Mouse (Mus musculus) embryo, embryonic 11 days (tissue): ENCODE results near the gene Tdrd12.
"Not testable (repeated sequence)": the region's sequence is repeated elsewhere in the genome, so short reads cannot be mapped to it uniquely, and the experiment has no call there.

ENCODE experiments used
- DNase-seq: peaks from one replicate; pipeline ENCODE4 v3.0.0-alpha.2; 2015

Gene Tdrd12

DNA sequence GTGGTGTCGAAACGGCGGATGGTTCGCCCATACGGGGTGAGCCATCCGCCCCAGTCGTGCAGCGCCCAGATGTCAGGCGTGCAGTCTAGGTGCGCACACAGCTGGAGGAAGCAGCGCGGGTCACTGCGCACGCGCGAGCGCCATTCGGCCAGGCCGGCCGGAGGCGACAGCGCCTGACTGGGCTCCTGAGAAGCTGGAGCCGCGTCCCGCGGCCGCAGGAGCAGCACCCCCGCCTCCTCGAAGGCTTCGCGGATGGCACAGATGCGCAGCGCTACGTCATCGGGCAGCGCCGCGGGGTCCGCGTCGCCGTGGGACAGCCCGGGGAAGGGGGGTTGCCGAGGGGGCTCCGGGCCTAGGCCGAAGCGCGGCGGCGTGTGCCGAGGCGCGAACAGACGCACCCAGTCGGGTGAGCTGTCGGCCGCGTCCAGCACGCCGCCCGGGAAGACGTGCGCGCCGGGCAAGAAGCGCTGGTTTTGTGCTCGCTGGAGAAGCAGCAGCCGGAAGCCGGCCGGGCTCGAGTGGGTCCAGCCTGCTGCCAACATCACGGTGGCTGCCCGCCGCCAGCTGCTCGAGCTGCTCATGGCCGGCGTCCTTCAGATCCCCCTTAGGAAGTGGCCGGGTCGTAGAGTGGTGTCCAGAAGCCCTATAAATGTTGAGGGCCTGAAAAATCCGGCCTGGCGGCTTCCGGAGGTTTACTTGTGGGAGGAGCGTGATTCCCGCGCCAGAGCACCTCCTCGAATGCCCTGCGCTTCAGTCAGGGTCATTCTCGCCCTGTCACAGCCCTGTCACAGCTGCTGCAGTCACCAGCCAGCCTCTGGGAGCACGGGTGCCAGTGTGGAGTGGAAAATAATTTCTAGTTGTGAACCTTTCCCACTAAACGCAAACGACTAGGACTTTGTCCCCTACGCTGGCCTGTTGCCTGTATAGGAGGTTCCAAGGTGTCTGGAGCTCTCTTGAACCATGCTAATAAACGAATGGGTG lies 18.0 kb upstream of the Tdrd12 start:
- peak; percentile 97 for DNase-seq

DNA sequence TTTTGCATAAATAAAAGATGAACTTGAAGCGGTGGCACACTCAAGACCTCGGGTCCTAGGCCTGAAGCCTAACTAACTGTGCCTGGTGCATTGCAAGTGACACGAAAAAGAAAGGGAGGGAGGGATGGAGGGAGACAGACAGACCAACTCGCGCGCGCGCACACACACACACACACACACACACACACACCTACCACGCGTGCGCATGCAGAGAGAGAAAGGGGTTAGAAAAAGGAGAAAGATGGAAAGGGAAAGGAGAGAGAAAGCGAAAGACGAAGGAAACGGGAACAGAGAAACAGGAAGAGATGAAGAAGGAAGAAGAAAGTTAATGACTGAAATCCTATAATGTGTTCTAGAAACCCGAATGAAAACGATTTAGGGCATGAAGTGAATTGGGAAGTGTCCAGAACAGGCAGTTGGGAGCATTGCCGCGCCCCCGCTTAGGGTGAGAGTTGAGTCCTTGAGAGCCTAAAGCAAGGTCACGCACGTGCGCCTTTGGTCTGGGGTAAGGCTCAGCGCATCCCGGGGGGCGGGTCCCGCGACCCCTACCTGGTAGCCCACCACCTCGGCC lies 17.1 kb upstream of the Tdrd12 start:
- DNase-seq = peak; percentile 56

DNA sequence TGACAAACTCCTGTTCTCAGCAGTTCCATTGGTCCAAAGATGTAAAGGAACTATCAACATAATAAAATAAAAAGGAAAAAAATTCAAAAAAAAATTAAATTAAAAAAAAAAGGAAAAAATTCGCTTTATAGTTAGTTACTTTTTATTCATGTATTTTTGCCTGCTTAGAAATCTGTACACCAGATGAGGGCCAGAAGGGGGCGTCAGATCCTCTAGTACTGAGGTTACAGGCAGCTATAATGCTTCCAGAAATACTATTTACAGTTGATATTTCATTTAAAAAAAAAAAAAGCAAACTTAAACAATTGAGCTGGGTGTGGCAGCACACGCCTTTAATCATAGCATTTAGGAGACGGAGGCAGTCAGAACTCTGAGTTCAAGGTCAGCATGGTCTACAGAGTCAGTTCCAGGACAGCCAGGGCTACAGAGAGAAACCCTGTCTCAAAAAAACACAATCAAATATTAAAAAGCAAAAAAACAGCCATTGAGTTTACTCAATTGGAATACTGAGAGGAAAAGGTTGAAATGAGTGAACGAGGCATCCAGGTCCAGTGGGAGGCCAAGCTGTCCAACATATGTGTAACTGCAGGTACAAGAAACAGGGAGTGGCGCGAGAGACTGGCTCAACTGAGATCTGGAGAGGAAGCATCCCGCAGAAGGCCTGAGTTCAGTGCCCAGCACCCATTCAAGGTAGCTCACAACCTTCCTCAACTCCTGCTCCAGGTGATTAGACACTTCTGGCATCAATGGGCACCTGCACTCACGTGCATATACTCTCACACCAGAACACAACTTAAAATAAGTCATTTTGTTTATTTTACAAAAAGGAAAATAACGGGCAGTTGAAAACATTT lies 16.4 kb upstream of the Tdrd12 start:
- peak; percentile 49 for DNase-seq

DNA sequence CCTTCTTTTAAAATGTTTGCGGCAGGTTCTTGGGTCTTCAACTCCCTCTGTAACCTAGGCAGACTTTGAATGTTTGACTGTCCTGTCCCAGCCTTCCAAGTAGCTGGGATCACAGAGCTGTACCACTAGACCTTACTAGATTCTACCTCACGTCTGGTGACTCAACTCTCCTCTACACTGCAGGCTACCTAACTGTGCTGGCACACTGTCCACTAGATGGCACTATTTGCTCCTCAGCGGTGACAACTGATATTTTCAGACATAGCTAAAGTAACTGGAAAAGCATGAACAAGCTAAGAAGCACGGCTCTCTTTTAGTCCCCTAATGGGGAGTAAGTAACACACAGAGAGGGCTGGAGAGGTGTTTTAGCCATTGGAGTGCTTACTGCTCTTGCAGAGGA lies 8.3 kb upstream of the Tdrd12 start:
- DNase-seq = peak; percentile 78

GRCm38 (mm10) chr7:35535750-35536512 lies 1.6 kb downstream of the Tdrd12 start:
- DNase-seq = no peak

- not testable (repeated sequence) for DNase-seq
Observed at GRCm38 (mm10) chr7:35530544-35530943, 7.0 kb downstream of the Tdrd12 start.

GRCm38 (mm10) chr7:35530026-35530425 lies 7.5 kb downstream of the Tdrd12 start:
- DNase-seq = no peak

- DNase-seq = no peak
Observed at GRCm38 (mm10) chr7:35526795-35527194, 10.8 kb downstream of the Tdrd12 start.

DNA sequence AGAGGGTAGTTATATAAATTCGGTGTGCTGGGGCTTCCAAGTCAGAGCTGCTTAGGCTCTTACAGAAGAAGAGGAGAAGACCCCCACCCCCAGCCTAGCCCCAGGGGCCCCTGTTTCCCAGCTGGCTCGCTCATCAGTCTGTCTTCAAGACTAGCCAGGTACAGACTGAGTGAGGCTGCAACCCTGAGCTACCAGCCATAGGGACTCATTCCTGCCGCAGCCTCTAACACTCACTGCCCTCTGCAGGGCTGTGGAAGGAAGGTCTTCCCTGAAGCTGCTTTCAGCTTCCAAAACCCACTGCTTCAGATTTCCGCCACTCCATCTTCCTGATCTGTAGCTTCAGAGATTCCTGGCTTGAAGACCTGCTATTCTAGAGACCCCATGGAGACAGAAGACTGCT lies 35.5 kb downstream of the Tdrd12 start:
- peak; percentile 58 for DNase-seq

- no peak for DNase-seq
Observed at GRCm38 (mm10) chr7:35497516-35497915, 40.0 kb downstream of the Tdrd12 start.

DNA sequence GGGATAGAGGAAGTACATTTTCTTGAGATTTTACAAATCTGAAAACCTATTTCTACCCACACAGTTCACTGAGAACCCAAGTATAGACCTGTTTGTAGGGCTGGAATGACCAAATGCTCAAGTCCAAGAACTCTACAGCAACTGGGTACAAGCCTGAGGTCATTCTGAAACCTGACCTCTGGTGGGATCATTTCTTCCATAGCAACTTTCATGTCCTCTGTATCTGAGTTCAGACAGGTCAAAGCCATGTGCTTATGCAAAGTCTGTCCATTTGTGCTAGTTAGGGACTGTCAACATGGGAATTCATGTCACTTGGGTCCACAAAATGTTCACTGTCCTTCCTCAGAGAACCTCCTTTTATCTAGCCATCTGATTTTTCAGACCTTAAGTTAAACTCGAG lies 46.5 kb downstream of the Tdrd12 start:
- no peak for DNase-seq

GRCm38 (mm10) chr7:35490186-35490585 lies 47.4 kb downstream of the Tdrd12 start:
- no peak for DNase-seq

DNA sequence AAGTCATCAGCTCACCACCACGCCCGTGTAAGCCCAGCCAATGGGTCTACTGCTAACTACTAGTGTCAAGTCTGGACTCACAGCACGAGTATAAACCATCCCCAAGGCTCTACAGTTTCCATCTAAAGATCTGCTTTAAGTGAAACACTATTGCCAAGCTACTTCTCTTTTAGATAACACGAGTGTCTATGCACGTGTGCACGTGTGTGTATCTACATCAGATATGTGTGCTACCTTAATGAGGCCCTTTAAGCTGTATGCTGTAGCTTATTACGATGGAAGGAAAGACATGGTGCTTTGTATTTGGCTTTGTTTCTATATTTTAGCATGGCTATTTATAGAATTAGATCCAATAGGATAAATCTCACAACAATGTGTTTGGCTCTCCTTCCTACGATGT lies 51.0 kb downstream of the Tdrd12 start:
- DNase-seq = no peak

GRCm38 (mm10) chr7:35485126-35485525 lies 52.4 kb downstream of the Tdrd12 start:
- DNase-seq = no peak

- DNase-seq = no peak
Observed at GRCm38 (mm10) chr7:35476457-35476856, 61.1 kb downstream of the Tdrd12 start.

GRCm38 (mm10) chr7:35470794-35471193 lies 66.8 kb downstream of the Tdrd12 start:
- peak; percentile 13 for DNase-seq

- DNase-seq = no peak
Observed at GRCm38 (mm10) chr7:35467856-35468255, 69.7 kb downstream of the Tdrd12 start.

- no peak for DNase-seq
Observed at GRCm38 (mm10) chr7:35465027-35465426, 72.5 kb downstream of the Tdrd12 start.

GRCm38 (mm10) chr7:35460971-35461370 lies 76.6 kb downstream of the Tdrd12 start:
- DNase-seq = no peak

GRCm38 (mm10) chr7:35456091-35456814 lies 81.3 kb downstream of the Tdrd12 start:
- no peak for DNase-seq

DNA sequence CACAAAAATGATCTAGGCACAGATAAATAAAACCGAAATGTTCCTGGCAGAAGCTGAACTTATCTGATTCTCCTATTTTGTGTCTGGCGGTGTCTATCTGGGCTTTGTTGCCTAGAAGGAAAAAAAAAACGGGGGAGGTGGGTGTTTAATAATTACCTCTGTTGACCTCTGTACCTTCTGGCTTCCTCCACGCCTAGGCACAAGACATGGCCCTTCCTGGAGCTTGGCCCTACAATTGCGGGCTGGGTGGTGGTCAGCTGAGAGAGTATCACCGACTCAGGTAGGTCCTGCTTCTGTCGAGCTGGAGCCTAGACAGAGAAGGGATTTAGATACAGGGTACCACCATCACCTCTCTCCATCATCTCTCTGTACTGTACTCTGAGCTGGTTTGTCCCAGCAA lies 88.7 kb downstream of the Tdrd12 start:
- no peak for DNase-seq
